Mouse (Mus musculus): Measurements from ENCODE around the gene Cdh12.
A peak's percentile ranks its signal among the peaks of the same experiment; 100 is the strongest.
"Not testable (repeated sequence)": the region's sequence is repeated elsewhere in the genome, so short reads cannot be mapped to it uniquely, and the experiment has no call there.

The Cdh12 gene

GRCm38 (mm10) chr15:20448861-20449663 is at the start of gene Cdh12:
Gene Cdh12 (plus strand): TSS chr15:20449265.
- peak; percentile 26 for DNase-seq (ENCODE audit: extremely low spot score, low spot score)

- DNase-seq (ENCODE audit: extremely low spot score, low spot score), result no peak
Observed at GRCm38 (mm10) chr15:20403596-20403995, 45.5 kb upstream of the Cdh12 start.

GRCm38 (mm10) chr15:20413397-20413796 is 35.7 kb upstream of the Cdh12 start:
- DNase-seq (ENCODE audit: extremely low spot score, low spot score), result no peak

GRCm38 (mm10) chr15:20436356-20436755 is 12.7 kb upstream of the Cdh12 start:
- no peak for DNase-seq (ENCODE audit: extremely low spot score, low spot score)

- no peak for DNase-seq (ENCODE audit: extremely low spot score, low spot score)
Observed at GRCm38 (mm10) chr15:20450558-20450957, 1.5 kb downstream of the Cdh12 start.

- DNase-seq (ENCODE audit: extremely low spot score, low spot score), result no peak
Observed at GRCm38 (mm10) chr15:20458508-20458907, 9.4 kb downstream of the Cdh12 start.

GRCm38 (mm10) chr15:20462500-20462899 is 13.4 kb downstream of the Cdh12 start:
- DNase-seq (ENCODE audit: extremely low spot score, low spot score), result no peak

GRCm38 (mm10) chr15:20463601-20464000 is 14.5 kb downstream of the Cdh12 start:
- no peak for DNase-seq (ENCODE audit: extremely low spot score, low spot score)

GRCm38 (mm10) chr15:20550979-20551378 is 101.9 kb downstream of the Cdh12 start:
- DNase-seq (ENCODE audit: extremely low spot score, low spot score), result no peak

GRCm38 (mm10) chr15:20571012-20571411 is 121.9 kb downstream of the Cdh12 start:
- no peak for DNase-seq (ENCODE audit: extremely low spot score, low spot score)

- no peak for DNase-seq (ENCODE audit: extremely low spot score, low spot score)
Observed at GRCm38 (mm10) chr15:20582567-20583075, 133.6 kb downstream of the Cdh12 start.

GRCm38 (mm10) chr15:20591599-20591998 is 142.5 kb downstream of the Cdh12 start:
- DNase-seq (ENCODE audit: extremely low spot score, low spot score), result no peak

- not testable (repeated sequence) for DNase-seq (ENCODE audit: extremely low spot score, low spot score)
Observed at GRCm38 (mm10) chr15:20605751-20606150, 156.7 kb downstream of the Cdh12 start.

GRCm38 (mm10) chr15:20634593-20634992 is 185.5 kb downstream of the Cdh12 start:
- no peak for DNase-seq (ENCODE audit: extremely low spot score, low spot score)

- no peak for DNase-seq (ENCODE audit: extremely low spot score, low spot score)
Observed at GRCm38 (mm10) chr15:20639155-20639554, 190.1 kb downstream of the Cdh12 start.

- DNase-seq (ENCODE audit: extremely low spot score, low spot score), result no peak
Observed at GRCm38 (mm10) chr15:20642905-20643414, 193.9 kb downstream of the Cdh12 start.

- no peak for DNase-seq (ENCODE audit: extremely low spot score, low spot score)
Observed at GRCm38 (mm10) chr15:20660221-20660620, 211.2 kb downstream of the Cdh12 start.

GRCm38 (mm10) chr15:20666650-20667049 is 217.6 kb downstream of the Cdh12 start, which contains the start of gene Acot10:
Gene Acot10 (minus strand): TSS chr15:20666750.
- DNase-seq (ENCODE audit: extremely low spot score, low spot score), result no peak

GRCm38 (mm10) chr15:20667350-20667749 is 218.3 kb downstream of the Cdh12 start:
- DNase-seq (ENCODE audit: extremely low spot score, low spot score), result no peak

- no peak for DNase-seq (ENCODE audit: extremely low spot score, low spot score)
Observed at GRCm38 (mm10) chr15:20667989-20668388, 218.9 kb downstream of the Cdh12 start.

GRCm38 (mm10) chr15:20669507-20669906 is 220.4 kb downstream of the Cdh12 start:
- DNase-seq (ENCODE audit: extremely low spot score, low spot score), result not testable (repeated sequence)

- DNase-seq (ENCODE audit: extremely low spot score, low spot score), result no peak
Observed at GRCm38 (mm10) chr15:20682719-20683118, 233.7 kb downstream of the Cdh12 start.

- DNase-seq (ENCODE audit: extremely low spot score, low spot score), result no peak
Observed at GRCm38 (mm10) chr15:20684200-20684599, 235.1 kb downstream of the Cdh12 start.

Measured in neural tube, embryonic 10.5 days (tissue).